Mouse (Mus musculus) kidney, postnatal 0 days (tissue): ENCODE results near the gene Stard13. TPM values are rescaled to one million over a fixed set of nuclear protein-coding genes. Genes with fewer than 3 reads are reported as not detected.

Source experiments
- ATAC-seq: fragments of 200-750 bp; cut with Nextera tagmentation; replicated peaks from 2 replicates; pipeline ENCODE4 v1.8.0; 2017; ENCODE audit warnings: low read depth, moderate number of reproducible peaks, moderate TSS enrichment, moderate library complexity; ENCODE audit not compliant: low FRiP score
- DNase-seq: peaks from one replicate; pipeline ENCODE4 v3.0.0-alpha.2; 2016; ENCODE audit warnings: low spot score
- H3K27ac ChIP-seq: fragments of 300-500 bp; sonication (generic); 2 replicates; pipeline ENCODE4 v1.5.1; 2014; ENCODE audit warnings: mild to moderate bottlenecking
- H3K27me3 ChIP-seq: fragments of 300-500 bp; sonication (generic); 2 replicates; pipeline ENCODE4 v1.6.1; 2014; ENCODE audit warnings: low read length, mixed read lengths; ENCODE audit not compliant: insufficient read depth
- H3K36me3 ChIP-seq: fragments of 300-500 bp; sonication (generic); 2 replicates; pipeline ENCODE4 v1.6.1; 2014; ENCODE audit warnings: low read length, mixed read lengths; ENCODE audit not compliant: insufficient read depth
- H3K4me1 ChIP-seq: fragments of 300-500 bp; sonication (generic); replicated peaks from 2 replicates; pipeline ENCODE4 v1.6.1; 2014; ENCODE audit warnings: antibody characterized with exemption, low read length, mixed read lengths; ENCODE audit not compliant: insufficient read depth
- H3K4me2 ChIP-seq: fragments of 300-500 bp; sonication (generic); 2 replicates; pipeline ENCODE4 v1.6.1; 2014; ENCODE audit warnings: mild to moderate bottlenecking, low read length, moderate library complexity, mixed read lengths
- H3K4me3 ChIP-seq: fragments of 300-500 bp; sonication (generic); replicated peaks from 2 replicates; pipeline ENCODE4 v1.5.1; 2014; ENCODE audit warnings: low read depth, low read length
- H3K9ac ChIP-seq: fragments of 300-500 bp; sonication (generic); 2 replicates; pipeline ENCODE4 v1.6.1; 2014; ENCODE audit warnings: low read depth, low read length
- H3K9me3 ChIP-seq: fragments of 300-500 bp; sonication (generic); replicated peaks from 2 replicates; pipeline ENCODE4 v1.6.1; 2016; ENCODE audit warnings: low read length, inconsistent platforms, mixed read lengths
- CTCF ChIP-seq: IDR thresholded peaks from 2 replicates; pipeline ENCODE4 v1.5.1; 2016; ENCODE audit warnings: antibody characterized with exemption, low read depth, mild to moderate bottlenecking, moderate library complexity
- WGBS: fragments of 180-500 bp; shearing (Covaris S2); extraction: QIAGEN DNeasy Blood & Tissue Kit; methylation state at CpG from one replicate; pipeline ENCODE4 v1.1.7; 2014; 5-methylcytosine and 5-hydroxymethylcytosine counted together
- polyA plus RNA-seq: library from polyadenylated mRNA; unstranded; fragments of >200 nt; fragmentation: Nextera tagmentation; extraction: Ambion mirVana; gene quantifications from 2 replicates; pipeline ENCODE4 v1.2.1, GENCODE M21; 2015

The Stard13 gene
- polyA plus RNA-seq, 1 experiment from 2014 or later: 7.8 TPM

- H3K4me2 ChIP-seq: no peak overlapping the region
- TF ChIP-seq CTCF: no peak
- WGBS: 69% methylated on average over 2 of the region's 2 CpGs
- no peak overlapping the region for H3K27ac ChIP-seq
- no peak overlapping the region for H3K9ac ChIP-seq
- no peak for ATAC-seq
- no peak overlapping the region for H3K4me3 ChIP-seq
- peaks cover 13% of the 10 kb centered on the region; the same call in 1 of the 2 replicates for H3K4me1 ChIP-seq
- no peaks in the 10 kb centered on the region for H3K36me3 ChIP-seq
- no peaks in the 10 kb centered on the region for H3K27me3 ChIP-seq
- no peak for DNase-seq
- H3K9me3 ChIP-seq: no peaks in the 10 kb centered on the region
Observed at GRCm38 (mm10) chr5:151109822-151110221, 123.8 kb downstream of the Stard13 start.

GRCm38 (mm10) chr5:151108955-151109354, 124.7 kb downstream of the Stard13 start:
- H3K4me1 ChIP-seq: peaks cover 17% of the 10 kb centered on the region
- no peaks in the 10 kb centered on the region for H3K36me3 ChIP-seq
- DNase-seq (no peak), ATAC-seq (no peak)
- H3K27me3 ChIP-seq: no peaks in the 10 kb centered on the region
- 0 out of 2 replicates have a peak overlapping the region, but pooled peaks have one; percentile 16 for H3K4me3 ChIP-seq
- TF ChIP-seq CTCF: no peak
- peak overlapping the region; percentile 67 for H3K27ac ChIP-seq
- H3K4me2 ChIP-seq: peak overlapping the region; percentile 47; the same call in 1 of the 2 replicates
- 70% methylated on average over 7 of the region's 7 CpGs for WGBS
- no peaks in the 10 kb centered on the region for H3K9me3 ChIP-seq
- no peak overlapping the region for H3K9ac ChIP-seq

GRCm38 (mm10) chr5:151108291-151108897, 125.2 kb downstream of the Stard13 start:
- TF ChIP-seq CTCF: no peak
- peak overlapping the region; percentile 16; the same call in 1 of the 2 replicates for H3K4me3 ChIP-seq

GRCm38 (mm10) chr5:151106841-151107240, 126.8 kb downstream of the Stard13 start:
- Histone ChIP-seq H3K4me3 (no peak overlapping the region), H3K4me1 (peaks cover 23% of the 10 kb centered on the region), H3K27me3 (no peaks in the 10 kb centered on the region), H3K9me3 (no peaks in the 10 kb centered on the region), H3K9ac (no peak overlapping the region), H3K4me2 (no peak overlapping the region), H3K36me3 (no peaks in the 10 kb centered on the region), H3K27ac (no peak overlapping the region)
- WGBS: 90% methylated on average over 3 of the region's 3 CpGs
- DNase-seq: no peak
- no peak for ATAC-seq
- TF ChIP-seq CTCF: no peak

More at GRCm38 (mm10) chr5:151108291-151108897, 125.2 kb downstream of the Stard13 start:
- Histone ChIP-seq H3K9ac (peak overlapping the region; percentile 33; the same call in 1 of the 2 replicates), H3K9me3 (no peaks in the 10 kb centered on the region), H3K4me2 (peak overlapping the region; percentile 47), H3K27me3 (no peaks in the 10 kb centered on the region), H3K27ac (peak overlapping the region; percentile 67), H3K4me1 (peaks cover 20% of the 10 kb centered on the region), H3K36me3 (no peaks in the 10 kb centered on the region)
- peak; percentile 65 for DNase-seq
- 25% methylated on average over 19 of the region's 19 CpGs for WGBS
- ATAC-seq: no peak; the same call in 1 of the 2 replicates

- Histone ChIP-seq H3K27me3 (no peaks in the 10 kb centered on the region), H3K27ac (peak overlapping the region; percentile 43; the same call in 1 of the 2 replicates), H3K4me1 (peaks cover 23% of the 10 kb centered on the region), H3K9me3 (no peaks in the 10 kb centered on the region), H3K4me2 (no peak overlapping the region), H3K4me3 (no peak overlapping the region), H3K9ac (no peak overlapping the region), H3K36me3 (no peaks in the 10 kb centered on the region)
- TF ChIP-seq CTCF: no peak
- WGBS: 73% methylated on average over 10 of the region's 10 CpGs
- ATAC-seq: peak; percentile 57; the same call in 1 of the 2 replicates
- no peak for DNase-seq
Observed at GRCm38 (mm10) chr5:151105054-151105971, 128.3 kb downstream of the Stard13 start.

- TF ChIP-seq CTCF: no peak
- peaks cover 23% of the 10 kb centered on the region for H3K4me1 ChIP-seq
- no peaks in the 10 kb centered on the region for H3K9me3 ChIP-seq
- WGBS: 47% methylated on average over 9 of the region's 9 CpGs
- H3K4me3 ChIP-seq: no peak overlapping the region
- no peak overlapping the region for H3K9ac ChIP-seq
- no peak overlapping the region for H3K4me2 ChIP-seq
- DNase-seq: no peak
- no peaks in the 10 kb centered on the region for H3K27me3 ChIP-seq
- H3K36me3 ChIP-seq: no peaks in the 10 kb centered on the region
- H3K27ac ChIP-seq: peak overlapping the region; percentile 43
- peak; percentile 38; the same call in 1 of the 2 replicates for ATAC-seq
Observed at GRCm38 (mm10) chr5:151104354-151105053, 129.1 kb downstream of the Stard13 start.
